Mouse (Mus musculus) G1E (cell line): ENCODE data around the gene B130006D01Rik.

ENCODE experiments used
- CTCF ChIP-seq: IDR thresholded peaks from 2 replicates; pipeline ENCODE4 v1.5.1; 2012; ENCODE audit warnings: low read depth, low read length, inconsistent platforms, mixed read lengths
- GATA1 ChIP-seq: IDR thresholded peaks from 2 replicates; pipeline ENCODE4 v1.6.1; 2012; ENCODE audit warnings: borderline replicate concordance, low read length, inconsistent platforms, mixed read lengths
- POLR2AphosphoS5 ChIP-seq: IDR thresholded peaks from 2 replicates; pipeline ENCODE4 v1.6.1; 2012; ENCODE audit warnings: low read depth, low read length, inconsistent platforms; ENCODE audit not compliant: insufficient replicate concordance

- TF ChIP-seq CTCF (no peak), POLR2AphosphoS5 (no peak), GATA1 (no peak)
Measured at GRCm38 (mm10) chr11:95760521-95760920, 37.1 kb downstream of the B130006D01Rik start.
